Mouse (Mus musculus): ENCODE results near the gene Hes2.

Gene Hes2

GRCm38 (mm10) chr4:152158585-152159284 lies at the start of gene Hes2:
Gene Hes2 (plus strand): TSS chr4:152158867.
- no peak for DNase-seq (ENCODE audit: low spot score)

- no peak for DNase-seq (ENCODE audit: low spot score)
These were observed 49.2 kb upstream of the Hes2 start for GRCm38 (mm10) chr4:152109509-152109908.

- DNase-seq (ENCODE audit: low spot score) = no peak
These were observed 48.0 kb upstream of the Hes2 start for GRCm38 (mm10) chr4:152110689-152111088.

- DNase-seq (ENCODE audit: low spot score) = no peak
These were observed 46.3 kb upstream of the Hes2 start for GRCm38 (mm10) chr4:152112329-152112728.

- no peak for DNase-seq (ENCODE audit: low spot score)
These were observed 44.6 kb upstream of the Hes2 start for GRCm38 (mm10) chr4:152114080-152114479.

- no peak for DNase-seq (ENCODE audit: low spot score)
These were observed 42.6 kb upstream of the Hes2 start, which contains the start of gene Tnfrsf25 for GRCm38 (mm10) chr4:152115921-152116612. Gene Tnfrsf25 (plus strand): TSS chr4:152115934.

GRCm38 (mm10) chr4:152117538-152117937 lies 41.1 kb upstream of the Hes2 start:
- DNase-seq (ENCODE audit: low spot score) = no peak

- DNase-seq (ENCODE audit: low spot score) = no peak
These were observed 39.0 kb upstream of the Hes2 start for GRCm38 (mm10) chr4:152119396-152120292.

- no peak for DNase-seq (ENCODE audit: low spot score)
These were observed 38.1 kb upstream of the Hes2 start for GRCm38 (mm10) chr4:152120311-152121182.

GRCm38 (mm10) chr4:152121183-152121505 lies 37.5 kb upstream of the Hes2 start:
- DNase-seq (ENCODE audit: low spot score) = no peak

- no peak for DNase-seq (ENCODE audit: low spot score)
These were observed 34.2 kb upstream of the Hes2 start for GRCm38 (mm10) chr4:152124361-152124961.

- no peak for DNase-seq (ENCODE audit: low spot score)
These were observed 33.3 kb upstream of the Hes2 start for GRCm38 (mm10) chr4:152125161-152126025.

GRCm38 (mm10) chr4:152126026-152126920 lies 32.4 kb upstream of the Hes2 start:
- DNase-seq (ENCODE audit: low spot score) = no peak

- DNase-seq (ENCODE audit: low spot score) = no peak
These were observed 30.8 kb upstream of the Hes2 start for GRCm38 (mm10) chr4:152127884-152128283.

GRCm38 (mm10) chr4:152128784-152129183 lies 29.9 kb upstream of the Hes2 start:
- no peak for DNase-seq (ENCODE audit: low spot score)

- no peak for DNase-seq (ENCODE audit: low spot score)
These were observed 29.2 kb upstream of the Hes2 start for GRCm38 (mm10) chr4:152129395-152129930.

GRCm38 (mm10) chr4:152130771-152131653 lies 27.7 kb upstream of the Hes2 start:
- peak; percentile 48 for DNase-seq (ENCODE audit: low spot score)
